Mouse (Mus musculus): ENCODE measurements around the gene Dop1b. TPM values are rescaled to one million over a fixed set of nuclear protein-coding genes. Genes with fewer than 3 reads are reported as not detected.

Gene Dop1b
- polyA plus RNA-seq, 1 experiment = 49.2 TPM

- 83% methylated on average over 5 of the region's 5 CpGs for WGBS
- TF ChIP-seq CTCF (IDR thresholded peaks at IDR 0.05; ENCODE audit: control insufficient read depth, insufficient read depth, low read length) (no peak), POLR2A (IDR thresholded peaks at IDR 0.05; ENCODE audit: borderline replicate concordance, control insufficient read depth, low read depth, low read length) (no peak)
- Histone ChIP-seq H3K4me1 (ENCODE audit: control insufficient read depth, insufficient read depth, low read length) (no peaks in the 10 kb centered on the region; the same call in 1 of the 2 replicates), H3K27ac (ENCODE audit: control insufficient read depth, insufficient read depth, low read depth, low read length, poor library complexity) (no peak overlapping the region), H3K4me3 (replicated peaks; ENCODE audit: control insufficient read depth, low read depth, low read length) (no peak overlapping the region)
These were observed 83.1 kb downstream of the Dop1b start for GRCm38 (mm10) chr16:93794845-93795244.

- WGBS = 91% methylated on average over 5 of the region's 5 CpGs
- TF ChIP-seq POLR2A (IDR thresholded peaks at IDR 0.05; ENCODE audit: borderline replicate concordance, control insufficient read depth, low read depth, low read length) = no peak
- H3K4me1 ChIP-seq (ENCODE audit: control insufficient read depth, insufficient read depth, low read length) = no peaks in the 10 kb centered on the region; the same call in 1 of the 2 replicates
- no peak overlapping the region for H3K4me3 ChIP-seq (replicated peaks; ENCODE audit: control insufficient read depth, low read depth, low read length)
- no peak overlapping the region for H3K27ac ChIP-seq (ENCODE audit: control insufficient read depth, insufficient read depth, low read depth, low read length, poor library complexity)
These were observed 83.7 kb downstream of the Dop1b start for GRCm38 (mm10) chr16:93795391-93795790.

- Histone ChIP-seq H3K27ac (ENCODE audit: control insufficient read depth, insufficient read depth, low read depth, low read length, poor library complexity) (no peak overlapping the region), H3K4me1 (ENCODE audit: control insufficient read depth, insufficient read depth, low read length) (no peaks in the 10 kb centered on the region; the same call in 1 of the 2 replicates), H3K4me3 (replicated peaks; ENCODE audit: control insufficient read depth, low read depth, low read length) (no peak overlapping the region)
- TF ChIP-seq CTCF (IDR thresholded peaks at IDR 0.05; ENCODE audit: control insufficient read depth, insufficient read depth, low read length) = no peak
- no peak for TF ChIP-seq POLR2A (IDR thresholded peaks at IDR 0.05; ENCODE audit: borderline replicate concordance, control insufficient read depth, low read depth, low read length)
- WGBS = 80% methylated on average over 12 of the region's 12 CpGs
These were observed 85.5 kb downstream of the Dop1b start for GRCm38 (mm10) chr16:93797021-93797840.

GRCm38 (mm10) chr16:93797841-93798492, 86.3 kb downstream of the Dop1b start:
- Histone ChIP-seq H3K4me1 (ENCODE audit: control insufficient read depth, insufficient read depth, low read length) (no peaks in the 10 kb centered on the region; the same call in 1 of the 2 replicates), H3K4me3 (replicated peaks; ENCODE audit: control insufficient read depth, low read depth, low read length) (no peak overlapping the region), H3K27ac (ENCODE audit: control insufficient read depth, insufficient read depth, low read depth, low read length, poor library complexity) (no peak overlapping the region)
- WGBS = 82% methylated on average over 11 of the region's 11 CpGs
- TF ChIP-seq POLR2A (IDR thresholded peaks at IDR 0.05; ENCODE audit: borderline replicate concordance, control insufficient read depth, low read depth, low read length) (no peak), CTCF (IDR thresholded peaks at IDR 0.05; ENCODE audit: control insufficient read depth, insufficient read depth, low read length) (no peak)

- TF ChIP-seq CTCF (IDR thresholded peaks at IDR 0.05; ENCODE audit: control insufficient read depth, insufficient read depth, low read length) = no peak
- TF ChIP-seq POLR2A (IDR thresholded peaks at IDR 0.05; ENCODE audit: borderline replicate concordance, control insufficient read depth, low read depth, low read length) = no peak
- H3K4me1 ChIP-seq (ENCODE audit: control insufficient read depth, insufficient read depth, low read length) = no peaks in the 10 kb centered on the region; the same call in 1 of the 2 replicates
- H3K27ac ChIP-seq (ENCODE audit: control insufficient read depth, insufficient read depth, low read depth, low read length, poor library complexity) = no peak overlapping the region; the same call in 1 of the 2 replicates
- H3K4me3 ChIP-seq (replicated peaks; ENCODE audit: control insufficient read depth, low read depth, low read length) = no peak overlapping the region
- 49% methylated on average over 5 of the region's 5 CpGs for WGBS
These were observed 86.9 kb downstream of the Dop1b start for GRCm38 (mm10) chr16:93798623-93799022.

GRCm38 (mm10) chr16:93799071-93799470, 87.4 kb downstream of the Dop1b start:
- 66% methylated on average over 3 of the region's 3 CpGs for WGBS

GRCm38 (mm10) chr16:93799936-93800335, 88.2 kb downstream of the Dop1b start:
- TF ChIP-seq POLR2A (IDR thresholded peaks at IDR 0.05; ENCODE audit: borderline replicate concordance, control insufficient read depth, low read depth, low read length) (no peak), CTCF (IDR thresholded peaks at IDR 0.05; ENCODE audit: control insufficient read depth, insufficient read depth, low read length) (no peak)
- WGBS = 91% methylated on average over 16 of the region's 16 CpGs
- no peak overlapping the region for H3K27ac ChIP-seq (ENCODE audit: control insufficient read depth, insufficient read depth, low read depth, low read length, poor library complexity)
- H3K4me1 ChIP-seq (ENCODE audit: control insufficient read depth, insufficient read depth, low read length) = no peaks in the 10 kb centered on the region; the same call in 1 of the 2 replicates
- H3K4me3 ChIP-seq (replicated peaks; ENCODE audit: control insufficient read depth, low read depth, low read length) = no peak overlapping the region

More at GRCm38 (mm10) chr16:93799071-93799470, 87.4 kb downstream of the Dop1b start:
- no peak overlapping the region; the same call in 1 of the 2 replicates for H3K27ac ChIP-seq (ENCODE audit: control insufficient read depth, insufficient read depth, low read depth, low read length, poor library complexity)
- no peak overlapping the region for H3K4me3 ChIP-seq (replicated peaks; ENCODE audit: control insufficient read depth, low read depth, low read length)
- H3K4me1 ChIP-seq (ENCODE audit: control insufficient read depth, insufficient read depth, low read length) = no peaks in the 10 kb centered on the region; the same call in 1 of the 2 replicates
- TF ChIP-seq CTCF (IDR thresholded peaks at IDR 0.05; ENCODE audit: control insufficient read depth, insufficient read depth, low read length) (no peak), POLR2A (IDR thresholded peaks at IDR 0.05; ENCODE audit: borderline replicate concordance, control insufficient read depth, low read depth, low read length) (no peak)

- Histone ChIP-seq H3K27ac (ENCODE audit: control insufficient read depth, insufficient read depth, low read depth, low read length, poor library complexity) (no peak overlapping the region), H3K4me1 (ENCODE audit: control insufficient read depth, insufficient read depth, low read length) (peaks cover 10% of the 10 kb centered on the region), H3K4me3 (replicated peaks; ENCODE audit: control insufficient read depth, low read depth, low read length) (no peak overlapping the region)
- TF ChIP-seq POLR2A (IDR thresholded peaks at IDR 0.05; ENCODE audit: borderline replicate concordance, control insufficient read depth, low read depth, low read length) = no peak
- TF ChIP-seq CTCF (IDR thresholded peaks at IDR 0.05; ENCODE audit: control insufficient read depth, insufficient read depth, low read length) = no peak
- 81% methylated on average over 6 of the region's 6 CpGs for WGBS
These were observed 95.5 kb downstream of the Dop1b start for GRCm38 (mm10) chr16:93807167-93807566.
